Mouse (Mus musculus): ENCODE measurements around the gene Zbtb17. TPM values are rescaled to one million over a fixed set of nuclear protein-coding genes. Genes with fewer than 3 reads are reported as not detected.

The Zbtb17 gene
- total RNA-seq, 2 experiments from 2014 or later: 31.1 to 32.6 TPM

Other genes with a start within 250 kb of the Zbtb17 start
- 1 to 10 TPM; 2.6 to 3.7 TPM for gene Rsg1, start 230.7 kb upstream of the Zbtb17 start, total RNA-seq (2021)
- 10 to 100 TPM in 1 of 2 experiments, 1 to 10 TPM in 1; 9.2 to 10.5 TPM for gene Arhgef19, start 205.2 kb upstream of the Zbtb17 start, total RNA-seq (2021)
- 1 to 10 TPM; 2.2 to 2.7 TPM for gene Epha2, start 143.4 kb upstream of the Zbtb17 start, total RNA-seq (2021)
- gene Fam131c, start 76.4 kb upstream of the Zbtb17 start, total RNA-seq (2021): 1 to 10 TPM; 5.4 to 5.5 TPM
- gene Clcnka, start 45.9 kb upstream of the Zbtb17 start, total RNA-seq (2021): not detected
- not detected for gene Clcnkb, start 28.6 kb upstream of the Zbtb17 start, total RNA-seq (2021)
- under 1 TPM; 0.47 to 0.90 TPM for gene Hspb7, start 23.9 kb upstream of the Zbtb17 start, total RNA-seq (2021)
- gene Srarp, start 8.5 kb upstream of the Zbtb17 start, total RNA-seq (2021): 1 to 10 TPM; 5.1 TPM
- 10 to 100 TPM; 49.5 to 58.6 TPM for gene Spen, start 93.9 kb downstream of the Zbtb17 start, total RNA-seq (2021)
- 1 to 10 TPM; 1.2 to 1.3 TPM for gene Fblim1, start 161.4 kb downstream of the Zbtb17 start, total RNA-seq (2021)
- gene Tmem82, start 174.0 kb downstream of the Zbtb17 start, total RNA-seq (2021): under 1 TPM; 0.76 to 0.97 TPM
- gene Slc25a34, start 179.2 kb downstream of the Zbtb17 start, total RNA-seq (2021): 1 to 10 TPM; 2.7 to 2.9 TPM
- 10 to 100 TPM; 57.6 to 57.9 TPM for gene Plekhm2, start 220.2 kb downstream of the Zbtb17 start, total RNA-seq (2021)
- gene Rsc1a1, start 240.9 kb downstream of the Zbtb17 start, total RNA-seq (2021): not detected

All from left cerebral cortex, postnatal 14 days (tissue).